Mouse (Mus musculus) right cerebral cortex, adult 18-20 months (tissue): ENCODE data around the gene Rab6b.

ENCODE experiments used
- DNase-seq: peaks from one replicate; pipeline ENCODE4 v3.0.0; 2022; ENCODE audit warnings: mixed read lengths

Gene Rab6b

DNA sequence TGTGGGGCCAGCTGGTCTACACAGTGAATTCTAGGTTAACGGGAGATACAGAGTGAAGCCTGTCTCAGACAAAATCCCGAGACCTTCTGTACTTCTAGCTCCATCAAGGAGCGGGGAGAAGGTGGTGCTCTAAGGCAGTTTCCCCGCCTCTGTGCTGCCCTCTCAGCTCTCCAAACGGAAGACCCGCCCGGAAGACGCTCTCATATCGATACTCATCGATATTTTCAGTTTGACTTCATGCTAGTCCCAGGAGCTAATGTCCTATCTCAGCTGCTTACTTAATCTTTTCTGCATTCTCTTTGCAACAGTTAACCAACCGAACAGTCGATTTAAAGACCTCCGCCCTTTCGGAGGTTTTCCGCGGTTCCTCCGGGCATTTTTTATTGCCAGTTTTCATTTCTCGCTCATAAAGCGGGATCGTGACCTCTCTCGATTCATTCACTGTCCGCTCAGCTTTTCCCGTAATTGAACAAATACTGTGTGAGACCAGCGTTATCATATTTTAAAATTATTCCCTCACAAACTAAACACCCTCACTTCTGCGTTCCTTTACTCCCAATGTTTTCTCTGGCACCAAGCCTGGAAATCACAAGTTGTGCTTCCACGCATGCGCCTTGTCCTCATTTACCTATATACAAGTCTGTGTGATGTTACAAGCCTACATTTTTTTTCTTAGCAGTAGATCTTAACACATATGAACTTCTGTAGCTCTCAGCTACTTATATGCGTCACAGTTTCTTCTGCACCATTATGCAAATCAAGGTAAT is 101.2 kb downstream of the Rab6b start:
- no peak for DNase-seq

DNA sequence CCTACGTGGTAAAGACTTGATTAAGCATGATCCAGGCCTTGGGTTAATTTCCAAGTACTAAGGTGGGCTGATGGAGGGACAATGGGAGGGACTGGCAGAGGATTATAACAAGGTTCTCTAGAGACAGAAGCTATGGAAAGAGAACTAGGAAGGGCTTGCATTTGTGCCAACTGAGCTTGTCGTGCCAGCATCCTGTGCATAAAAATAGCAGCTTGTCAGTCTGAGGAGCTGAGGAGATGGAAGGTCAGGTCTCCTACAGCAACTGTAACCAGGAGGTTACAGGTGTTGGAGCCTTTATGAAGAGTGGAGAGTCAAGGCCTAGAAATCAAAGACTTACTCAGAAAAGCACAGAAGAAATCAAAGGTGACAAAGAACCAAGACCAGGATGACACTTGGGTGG is 102.0 kb downstream of the Rab6b start:
- no peak for DNase-seq

DNA sequence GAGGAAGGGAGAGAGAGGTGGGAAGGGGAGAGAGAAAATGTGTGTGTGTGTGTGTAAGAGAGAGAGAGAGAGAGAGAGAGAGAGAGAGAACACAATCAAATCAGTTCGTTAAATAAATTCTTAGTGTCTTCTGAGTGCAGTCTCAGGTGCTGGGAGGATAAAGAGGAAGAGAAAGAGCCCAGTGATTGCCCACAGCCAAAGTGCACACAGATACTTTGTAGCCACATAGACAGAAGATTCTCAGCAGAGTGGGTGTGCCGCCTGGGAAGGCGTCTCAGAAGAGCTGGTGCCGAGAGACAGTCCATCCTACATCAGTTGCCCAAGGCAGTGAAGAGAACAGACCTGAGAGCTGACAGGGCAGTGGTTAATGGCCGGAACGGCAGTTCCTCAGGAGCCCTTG is 102.7 kb downstream of the Rab6b start:
- no peak for DNase-seq

DNA sequence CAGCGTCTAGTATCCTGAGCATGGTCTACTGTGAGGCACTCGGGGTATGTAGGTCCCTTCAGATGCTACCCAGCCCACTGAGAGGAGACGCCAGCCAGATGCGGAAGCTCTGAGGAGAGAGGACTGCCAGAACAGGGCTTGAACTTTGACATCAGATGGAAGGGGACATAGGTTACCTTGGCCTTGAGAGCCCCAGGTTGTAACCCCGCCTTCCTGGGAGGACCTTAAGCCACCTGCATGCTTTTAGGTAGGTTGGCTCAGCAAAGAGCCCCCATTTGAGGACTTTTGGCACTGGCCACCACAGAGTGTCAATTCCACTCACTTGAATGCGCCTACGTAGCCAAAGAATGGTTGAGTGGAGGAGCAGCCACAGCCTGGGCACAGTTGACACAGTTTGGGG is 113.1 kb downstream of the Rab6b start:
- no peak for DNase-seq

DNA sequence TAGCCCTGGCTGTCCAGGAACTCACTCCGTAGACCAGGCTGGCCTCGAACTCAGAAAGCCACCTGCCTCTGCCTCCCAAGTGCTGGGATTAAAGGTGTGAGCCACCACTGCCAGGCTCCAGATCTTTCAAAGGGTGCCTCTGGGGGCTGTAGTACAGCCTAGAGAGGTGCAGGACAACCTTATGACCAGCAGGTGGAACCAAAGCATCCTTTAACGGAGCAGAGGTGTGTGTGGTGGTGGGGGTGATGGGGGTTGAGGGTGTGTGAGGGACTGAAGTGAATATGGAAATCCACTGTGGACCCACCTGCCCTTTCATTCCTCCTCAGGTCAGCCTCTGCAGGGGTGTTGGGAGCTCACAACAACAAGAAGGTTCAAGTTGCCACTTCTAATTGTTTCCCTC is 113.9 kb downstream of the Rab6b start:
- DNase-seq = no peak

DNA sequence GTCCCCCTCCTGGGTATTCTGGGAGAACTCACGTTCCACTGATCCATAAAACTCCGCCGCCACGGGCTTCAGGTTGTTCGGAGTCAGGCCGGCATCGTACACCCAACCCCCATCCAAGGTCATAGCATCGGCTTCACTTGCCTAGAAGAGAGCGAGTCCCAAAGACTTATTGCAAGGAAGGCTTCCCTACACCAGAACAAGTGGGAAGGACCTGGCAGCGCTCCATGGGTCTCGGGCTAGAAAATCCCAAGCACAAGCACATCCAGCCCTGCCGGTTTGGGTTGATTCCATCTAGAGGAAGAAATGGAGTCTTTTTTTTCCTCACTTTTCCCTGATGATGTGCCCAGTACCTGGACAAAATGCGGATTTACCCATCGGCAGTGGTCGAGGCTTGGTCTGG is 115.2 kb downstream of the Rab6b start:
- DNase-seq = no peak

DNA sequence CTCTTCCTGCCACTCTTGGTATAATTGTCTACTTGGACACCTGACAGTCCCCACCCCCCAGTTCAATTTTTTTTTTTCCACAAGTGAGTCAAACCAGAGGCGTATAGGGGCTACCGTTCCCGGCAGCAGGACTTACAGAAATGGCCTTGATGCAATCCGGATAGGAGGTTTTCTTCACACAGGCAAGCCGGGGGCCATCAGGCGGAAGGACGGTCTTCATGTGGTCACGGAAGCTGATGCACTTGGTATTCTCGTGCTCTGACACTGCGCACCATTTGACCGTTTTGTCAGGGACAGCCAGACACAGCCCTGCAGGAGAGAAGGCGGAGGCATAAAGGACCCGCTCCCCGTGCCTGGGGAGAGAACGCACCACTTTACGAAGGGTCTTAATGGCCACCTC is 116.2 kb downstream of the Rab6b start:
- DNase-seq = no peak

DNA sequence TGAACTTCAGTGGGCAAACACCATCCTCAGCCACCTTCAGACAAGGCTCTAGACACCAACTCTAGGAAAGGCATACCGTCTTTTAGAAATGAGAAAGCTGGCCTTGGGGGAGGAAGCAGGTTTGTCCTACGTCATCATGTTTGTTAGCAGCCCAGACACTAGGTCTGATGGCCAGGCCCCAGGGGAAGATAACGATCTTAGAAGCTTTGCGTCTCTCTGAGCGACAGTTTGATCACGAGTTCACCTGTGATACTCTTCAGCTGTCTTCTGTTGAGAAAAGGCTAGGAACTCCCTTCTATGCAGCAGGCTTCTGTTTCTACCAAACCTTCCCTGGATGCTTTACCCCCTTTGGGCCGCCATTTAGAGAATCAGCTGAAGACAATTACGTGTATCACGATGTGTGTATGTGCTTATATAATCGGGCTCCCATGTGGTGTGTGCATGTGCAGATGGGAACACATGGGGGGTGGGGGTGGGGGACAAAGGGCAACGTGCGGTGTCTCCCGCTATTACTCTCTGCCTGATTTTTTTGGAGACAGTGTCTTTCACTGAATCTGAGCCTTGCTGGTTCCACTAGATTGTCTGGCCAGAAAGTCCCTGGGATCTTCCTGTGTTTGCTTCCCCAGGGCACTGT is 116.9 kb downstream of the Rab6b start:
- no peak for DNase-seq

DNA sequence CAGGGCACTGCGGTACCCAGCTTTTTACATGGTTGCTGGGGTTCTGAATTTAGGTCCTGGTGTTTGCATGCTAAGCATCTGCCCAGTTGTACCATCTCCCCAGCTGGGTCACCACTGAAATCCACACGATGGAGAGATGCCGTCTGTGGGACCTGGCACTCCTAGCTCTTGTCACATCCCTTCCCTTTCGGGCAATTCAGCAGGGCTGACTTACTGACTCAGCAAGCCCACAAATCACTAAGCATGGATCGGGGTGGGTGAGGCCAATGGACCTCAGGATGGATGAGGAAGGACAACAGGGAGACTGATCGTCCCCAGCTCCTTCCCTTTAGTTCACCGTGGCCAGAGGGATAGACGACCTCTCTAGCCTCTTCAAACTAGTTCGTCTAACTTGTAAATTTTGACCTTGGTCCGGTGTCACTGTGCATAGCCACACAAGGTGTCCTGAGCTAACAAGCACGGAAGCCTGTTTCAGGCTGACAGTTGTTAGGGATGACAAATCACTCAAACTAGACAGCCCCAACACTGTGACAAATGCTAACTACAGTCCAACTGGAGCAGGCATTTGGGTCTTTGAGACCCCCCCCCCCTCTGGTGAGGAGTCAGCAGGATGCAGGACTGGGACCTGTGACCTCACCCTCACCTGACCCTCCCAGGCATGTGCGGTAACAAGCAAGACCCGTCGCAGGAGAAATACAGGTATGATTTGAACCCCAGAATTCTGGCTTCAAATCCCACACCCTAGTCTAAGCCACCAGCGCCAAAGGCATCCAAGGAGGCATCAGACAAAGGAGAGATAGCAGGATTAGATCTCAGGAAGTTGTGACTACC is 117.7 kb downstream of the Rab6b start:
- DNase-seq = no peak

DNA sequence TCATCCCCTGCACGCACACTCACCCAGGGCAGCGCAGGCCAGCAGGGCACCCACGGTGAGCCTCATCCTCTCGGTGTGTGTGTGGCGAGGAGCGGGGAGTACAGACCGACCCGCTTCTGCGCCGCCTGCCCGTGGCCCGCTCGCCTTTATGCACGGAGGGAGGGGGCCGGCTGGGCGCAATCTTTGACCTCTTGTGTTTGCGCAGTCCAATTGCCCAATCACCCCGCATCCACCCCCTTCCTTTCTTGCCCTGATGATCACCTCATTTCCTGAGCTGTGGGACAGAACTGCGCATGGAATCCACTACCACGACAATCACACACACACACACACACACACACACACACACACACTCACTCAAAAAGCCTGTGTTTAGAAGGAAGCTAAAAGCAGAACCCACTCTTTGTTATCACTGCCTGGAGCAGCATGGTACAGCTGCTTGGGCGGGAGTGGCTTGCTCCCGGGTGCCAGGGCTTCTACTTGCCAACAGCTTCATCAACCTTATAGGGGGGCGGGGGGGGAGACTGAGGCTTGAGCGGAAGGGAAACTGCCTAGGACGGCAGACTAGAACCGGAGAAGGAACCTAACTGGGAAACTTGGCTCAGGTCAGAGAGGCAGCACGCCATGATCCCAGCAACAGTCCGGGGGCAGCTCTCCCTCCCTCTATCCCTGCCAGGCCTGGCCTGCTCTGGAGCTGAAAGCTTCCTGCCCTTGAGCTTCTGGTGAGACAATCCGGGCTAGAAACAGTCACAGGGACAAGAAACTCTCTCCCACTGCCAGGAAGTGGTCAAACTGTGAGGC is 118.8 kb downstream of the Rab6b start, which contains the start of the genes Gm20425 and Trf:
Gene Gm20425, minus strand, starts transcription at position 157 of the 801 bp plus-strand sequence.
Gene Trf, minus strand, starts transcription at position 294 of the 801 bp plus-strand sequence.
- peak; percentile 61 for DNase-seq

DNA sequence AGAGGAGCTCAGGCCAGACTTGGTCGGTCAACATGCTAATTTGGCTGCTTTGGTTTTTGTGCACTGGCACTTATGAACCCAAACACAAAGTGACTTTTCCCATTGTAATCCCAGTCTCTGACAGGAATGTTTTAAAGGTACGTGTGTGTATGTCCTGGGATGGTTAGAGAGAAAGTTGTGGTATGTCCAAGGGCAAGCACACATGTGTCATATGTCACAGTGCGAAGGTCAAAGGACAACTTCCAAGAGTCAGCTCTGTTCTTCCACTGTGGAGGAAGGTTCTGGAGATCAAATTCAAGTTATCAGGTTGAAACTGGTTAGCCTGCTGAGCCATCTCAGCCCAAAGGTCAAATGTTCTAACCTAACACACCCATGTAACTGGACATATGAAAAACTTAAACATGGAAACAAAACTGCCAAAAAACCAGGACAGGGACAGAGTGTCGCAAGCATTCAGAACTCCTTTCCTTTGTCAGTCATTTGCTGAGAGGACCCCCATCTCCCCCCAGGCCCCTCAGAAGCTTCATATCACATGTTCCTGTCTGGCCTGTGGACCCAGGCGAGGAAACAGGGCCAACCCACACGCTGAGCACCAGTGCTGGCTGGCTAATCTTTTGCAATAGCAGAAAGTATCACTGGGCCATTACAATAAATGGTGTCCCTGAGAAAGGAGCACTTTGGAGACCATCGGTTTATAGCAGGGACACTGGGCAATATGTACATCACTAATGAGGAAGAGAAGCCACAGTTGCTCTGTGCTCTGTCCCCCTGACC is 120.8 kb downstream of the Rab6b start:
- no peak for DNase-seq

DNA sequence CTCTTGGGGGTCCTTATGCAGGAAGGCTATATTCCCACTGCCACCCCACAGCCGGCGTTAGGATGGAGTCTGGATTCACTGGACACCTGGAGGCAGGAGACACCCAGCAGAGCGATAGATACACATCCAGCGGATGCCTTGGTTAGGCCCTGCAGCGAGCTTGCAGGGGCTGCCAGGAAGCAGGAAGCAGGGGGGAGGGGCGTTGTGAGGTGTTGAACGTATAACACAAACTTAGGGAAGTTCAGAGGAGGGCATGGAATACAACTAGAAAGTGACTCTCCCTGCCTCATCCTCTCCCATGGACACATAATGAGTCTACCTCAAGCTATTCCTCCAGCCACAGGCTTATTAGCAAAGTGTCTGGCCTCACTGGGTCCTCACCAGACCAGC is 121.4 kb downstream of the Rab6b start:
- no peak for DNase-seq

DNA sequence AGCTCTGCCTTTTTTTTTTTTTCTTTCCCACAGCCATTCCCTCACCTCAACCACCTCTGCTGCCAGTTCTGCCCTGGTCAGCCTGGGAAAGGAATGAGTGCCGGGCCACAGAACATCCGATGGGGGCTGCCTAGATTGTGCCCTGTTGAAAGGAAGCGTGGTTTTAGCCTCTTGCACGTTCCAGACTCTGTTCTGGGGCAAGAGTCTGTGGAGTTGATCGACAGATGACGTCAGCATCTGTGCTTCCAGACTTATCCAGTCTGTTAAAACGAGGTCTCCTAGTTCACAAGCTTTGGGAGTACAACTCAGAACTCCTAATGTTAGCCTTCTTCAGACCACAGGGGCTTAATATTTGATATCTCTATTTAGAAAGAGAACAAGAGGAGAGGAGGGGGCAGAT is 122.5 kb downstream of the Rab6b start:
- no peak for DNase-seq

DNA sequence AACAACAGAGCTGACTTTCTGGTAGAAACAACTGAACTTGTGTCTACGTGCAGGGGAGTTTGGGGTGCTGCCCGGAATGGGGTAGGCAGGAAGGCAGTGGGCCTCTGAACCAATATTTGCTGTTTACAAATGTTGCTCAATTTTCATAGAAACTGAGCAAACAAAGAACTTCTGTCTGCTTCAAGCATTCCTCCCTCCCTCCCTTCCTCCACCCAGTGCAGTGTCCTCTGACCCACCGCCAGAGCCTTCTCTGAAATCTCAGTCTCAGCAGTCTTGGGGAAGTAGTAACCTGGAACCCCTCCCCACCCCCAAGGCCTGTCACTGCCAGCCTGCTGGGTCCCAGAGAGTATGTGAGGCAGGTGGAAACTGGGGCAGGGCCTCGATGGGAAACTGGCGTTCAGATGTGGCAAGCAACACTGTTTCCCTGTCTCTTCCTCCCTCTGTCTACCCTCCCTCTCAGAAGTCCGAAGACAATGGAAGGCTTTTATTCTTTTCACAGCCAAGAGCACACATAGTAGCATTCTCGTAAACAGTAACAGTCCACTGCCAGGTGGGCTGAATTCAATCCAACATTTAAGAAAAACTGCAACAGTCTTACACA is 123.1 kb downstream of the Rab6b start:
- DNase-seq = peak; percentile 19
